Mouse (Mus musculus): ENCODE data around the gene Hgd.

- no peak for TF ChIP-seq POLR2A (IDR thresholded peaks at IDR 0.05; ENCODE audit: low read depth, low read length)
- no peak for TF ChIP-seq CTCF (conservative IDR thresholded peaks at IDR 0.05; ENCODE audit: insufficient read depth, insufficient read length, low read depth, low read length)
Measured at GRCm38 (mm10) chr16:37676677-37677072, 96.7 kb downstream of the Hgd start.
